Mouse (Mus musculus): ENCODE data around the gene Chrna9. TPM values are rescaled to one million over a fixed set of nuclear protein-coding genes. Genes with fewer than 3 reads are reported as not detected.

Chrna9 gene
- polyA plus RNA-seq, 1 experiment from 2014 or later = not detected

DNA sequence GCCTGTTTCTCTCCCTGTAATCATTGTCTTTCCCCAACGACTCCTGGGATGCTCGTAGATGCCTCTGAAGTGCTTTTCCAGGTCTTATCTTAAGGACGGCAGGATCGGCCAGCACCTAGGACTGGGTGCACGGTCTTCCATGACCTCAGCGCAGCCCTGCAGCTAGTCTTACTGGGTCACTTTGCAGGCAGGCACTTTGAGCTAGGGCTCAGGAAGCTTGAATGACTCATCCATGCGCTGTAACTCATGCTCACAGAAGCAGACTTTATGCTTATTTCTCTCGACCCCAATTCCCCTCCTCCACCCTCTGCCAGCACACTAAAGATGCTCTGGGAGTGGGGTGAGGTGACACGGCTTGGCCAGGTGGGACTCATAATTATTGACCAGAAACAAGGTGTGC lies 31.9 kb upstream of the Chrna9 start:
- no peak overlapping the region for H3K27ac ChIP-seq (ENCODE audit: low read depth, low read length)
- 89% methylated on average over 9 of the region's 9 CpGs for WGBS
- ATAC-seq = no peak
- no peak overlapping the region for H3K9ac ChIP-seq (ENCODE audit: low read depth, low read length)
- H3K36me3 ChIP-seq (ENCODE audit: control insufficient read depth, insufficient read depth) = no peaks in the 10 kb centered on the region
- no peaks in the 10 kb centered on the region for H3K27me3 ChIP-seq (replicated peaks; ENCODE audit: control insufficient read depth, insufficient read depth, low read length)
- H3K4me3 ChIP-seq (ENCODE audit: low read depth, low read length) = no peak overlapping the region
- no peak overlapping the region for H3K4me2 ChIP-seq (replicated peaks; ENCODE audit: low read depth)
- no peaks in the 10 kb centered on the region for H3K4me1 ChIP-seq (replicated peaks; ENCODE audit: control insufficient read depth, insufficient read depth, low read length)
- 0 out of 2 replicates have a peak, but pooled peaks cover 7% of the 10 kb centered on the region for H3K9me3 ChIP-seq (ENCODE audit: control insufficient read depth)
- TF ChIP-seq CTCF (IDR thresholded peaks at IDR 0.05; ENCODE audit: low read depth) = no peak

DNA sequence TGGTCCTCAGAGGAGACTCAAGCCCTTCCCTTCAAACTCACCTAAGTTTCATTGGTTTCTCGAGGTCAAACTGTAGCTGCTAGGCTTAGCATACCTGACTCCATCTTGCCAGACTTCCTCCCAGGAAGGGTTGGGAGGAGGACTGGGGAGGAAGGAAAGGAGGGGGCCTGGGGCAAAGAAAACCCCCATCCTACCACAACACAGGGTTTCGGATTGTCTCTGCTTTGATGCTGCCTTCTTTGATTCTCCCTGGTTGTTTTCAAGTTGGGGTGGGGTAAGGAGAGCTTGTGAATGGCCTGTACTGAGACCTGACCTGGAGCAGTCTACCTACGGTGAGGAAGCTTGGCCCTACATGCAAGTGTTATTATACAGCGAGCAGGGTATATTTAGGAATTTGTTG lies 30.2 kb upstream of the Chrna9 start:
- Histone ChIP-seq H3K9me3 (ENCODE audit: control insufficient read depth) (0 out of 2 replicates have a peak, but pooled peaks cover 7% of the 10 kb centered on the region), H3K27me3 (replicated peaks; ENCODE audit: control insufficient read depth, insufficient read depth, low read length) (no peaks in the 10 kb centered on the region), H3K4me2 (replicated peaks; ENCODE audit: low read depth) (no peak overlapping the region), H3K4me1 (replicated peaks; ENCODE audit: control insufficient read depth, insufficient read depth, low read length) (no peaks in the 10 kb centered on the region), H3K4me3 (ENCODE audit: low read depth, low read length) (no peak overlapping the region), H3K36me3 (ENCODE audit: control insufficient read depth, insufficient read depth) (no peaks in the 10 kb centered on the region), H3K27ac (ENCODE audit: low read depth, low read length) (no peak overlapping the region), H3K9ac (ENCODE audit: low read depth, low read length) (no peak overlapping the region)
- no peak for TF ChIP-seq CTCF (IDR thresholded peaks at IDR 0.05; ENCODE audit: low read depth)
- WGBS = 91% methylated on average over 4 of the region's 4 CpGs
- no peak for ATAC-seq

- 65% methylated on average over 2 of the region's 2 CpGs for WGBS
- no peaks in the 10 kb centered on the region for H3K4me1 ChIP-seq (replicated peaks; ENCODE audit: control insufficient read depth, insufficient read depth, low read length)
Measured at GRCm38 (mm10) chr5:65908751-65909150, 26.0 kb upstream of the Chrna9 start.

GRCm38 (mm10) chr5:65909321-65909720 lies 25.4 kb upstream of the Chrna9 start:
- Histone ChIP-seq H3K27ac (ENCODE audit: low read depth, low read length) (no peak overlapping the region), H3K27me3 (replicated peaks; ENCODE audit: control insufficient read depth, insufficient read depth, low read length) (no peaks in the 10 kb centered on the region), H3K9ac (ENCODE audit: low read depth, low read length) (no peak overlapping the region), H3K4me2 (replicated peaks; ENCODE audit: low read depth) (no peak overlapping the region), H3K36me3 (ENCODE audit: control insufficient read depth, insufficient read depth) (no peaks in the 10 kb centered on the region), H3K9me3 (ENCODE audit: control insufficient read depth) (no peaks in the 10 kb centered on the region), H3K4me3 (ENCODE audit: low read depth, low read length) (no peak overlapping the region), H3K4me1 (replicated peaks; ENCODE audit: control insufficient read depth, insufficient read depth, low read length) (no peaks in the 10 kb centered on the region)
- 86% methylated on average over 4 of the region's 4 CpGs for whole genome bisulfite sequencing
- TF ChIP-seq CTCF (IDR thresholded peaks at IDR 0.05; ENCODE audit: low read depth) = no peak
- ATAC-seq = no peak

More at GRCm38 (mm10) chr5:65908751-65909150, 26.0 kb upstream of the Chrna9 start:
- TF ChIP-seq CTCF (IDR thresholded peaks at IDR 0.05; ENCODE audit: low read depth) = no peak
- Histone ChIP-seq H3K9ac (ENCODE audit: low read depth, low read length) (no peak overlapping the region), H3K9me3 (ENCODE audit: control insufficient read depth) (0 out of 2 replicates have a peak, but pooled peaks cover 2% of the 10 kb centered on the region), H3K4me3 (ENCODE audit: low read depth, low read length) (no peak overlapping the region), H3K27ac (ENCODE audit: low read depth, low read length) (no peak overlapping the region), H3K4me2 (replicated peaks; ENCODE audit: low read depth) (no peak overlapping the region), H3K36me3 (ENCODE audit: control insufficient read depth, insufficient read depth) (no peaks in the 10 kb centered on the region), H3K27me3 (replicated peaks; ENCODE audit: control insufficient read depth, insufficient read depth, low read length) (no peaks in the 10 kb centered on the region)
- no peak for ATAC-seq

GRCm38 (mm10) chr5:65910398-65910797 lies 24.3 kb upstream of the Chrna9 start:
- Histone ChIP-seq H3K27me3 (replicated peaks; ENCODE audit: control insufficient read depth, insufficient read depth, low read length) (no peaks in the 10 kb centered on the region), H3K4me3 (ENCODE audit: low read depth, low read length) (no peak overlapping the region), H3K4me1 (replicated peaks; ENCODE audit: control insufficient read depth, insufficient read depth, low read length) (no peaks in the 10 kb centered on the region), H3K4me2 (replicated peaks; ENCODE audit: low read depth) (no peak overlapping the region), H3K9me3 (ENCODE audit: control insufficient read depth) (no peaks in the 10 kb centered on the region), H3K36me3 (ENCODE audit: control insufficient read depth, insufficient read depth) (no peaks in the 10 kb centered on the region), H3K27ac (ENCODE audit: low read depth, low read length) (no peak overlapping the region), H3K9ac (ENCODE audit: low read depth, low read length) (no peak overlapping the region)
- no peak for ATAC-seq
- WGBS = 85% methylated on average over 4 of the region's 4 CpGs
- no peak for TF ChIP-seq CTCF (IDR thresholded peaks at IDR 0.05; ENCODE audit: low read depth)

- Histone ChIP-seq H3K9me3 (ENCODE audit: control insufficient read depth) (no peaks in the 10 kb centered on the region), H3K27me3 (replicated peaks; ENCODE audit: control insufficient read depth, insufficient read depth, low read length) (no peaks in the 10 kb centered on the region), H3K36me3 (ENCODE audit: control insufficient read depth, insufficient read depth) (no peaks in the 10 kb centered on the region), H3K9ac (ENCODE audit: low read depth, low read length) (no peak overlapping the region), H3K4me3 (ENCODE audit: low read depth, low read length) (no peak overlapping the region), H3K4me2 (replicated peaks; ENCODE audit: low read depth) (no peak overlapping the region), H3K4me1 (replicated peaks; ENCODE audit: control insufficient read depth, insufficient read depth, low read length) (no peaks in the 10 kb centered on the region), H3K27ac (ENCODE audit: low read depth, low read length) (no peak overlapping the region)
- 81% methylated on average over 7 of the region's 7 CpGs for WGBS
- TF ChIP-seq CTCF (IDR thresholded peaks at IDR 0.05; ENCODE audit: low read depth) = no peak
- ATAC-seq = no peak
Measured at GRCm38 (mm10) chr5:65911676-65912075, 23.0 kb upstream of the Chrna9 start.

DNA sequence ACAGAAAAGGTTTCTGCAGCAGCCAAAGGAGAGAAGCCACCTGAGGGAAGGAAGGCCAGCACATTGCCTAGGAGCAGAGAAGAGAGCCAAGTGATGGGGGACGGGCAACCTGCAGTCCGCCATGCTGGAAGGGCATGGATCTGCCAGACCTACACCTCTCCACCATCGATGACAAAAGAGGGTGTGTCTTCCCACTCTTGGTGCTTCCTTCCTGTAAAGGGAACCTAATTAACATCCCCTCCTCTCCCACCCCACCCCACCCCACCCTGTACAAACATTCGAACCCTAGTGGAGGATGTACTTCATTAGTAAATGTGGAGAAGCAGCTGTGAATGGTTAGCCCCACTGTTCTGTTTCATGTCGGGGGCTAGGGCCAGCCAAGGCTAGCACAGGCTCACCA lies 22.5 kb upstream of the Chrna9 start:
- Histone ChIP-seq H3K27me3 (replicated peaks; ENCODE audit: control insufficient read depth, insufficient read depth, low read length) (no peaks in the 10 kb centered on the region), H3K4me2 (replicated peaks; ENCODE audit: low read depth) (no peak overlapping the region), H3K9me3 (ENCODE audit: control insufficient read depth) (no peaks in the 10 kb centered on the region), H3K4me1 (replicated peaks; ENCODE audit: control insufficient read depth, insufficient read depth, low read length) (no peaks in the 10 kb centered on the region), H3K27ac (ENCODE audit: low read depth, low read length) (no peak overlapping the region), H3K4me3 (ENCODE audit: low read depth, low read length) (no peak overlapping the region), H3K9ac (ENCODE audit: low read depth, low read length) (no peak overlapping the region), H3K36me3 (ENCODE audit: control insufficient read depth, insufficient read depth) (no peaks in the 10 kb centered on the region)
- ATAC-seq = no peak
- 78% methylated on average over 5 of the region's 5 CpGs for WGBS
- no peak for TF ChIP-seq CTCF (IDR thresholded peaks at IDR 0.05; ENCODE audit: low read depth)

All from intestine, postnatal 0 days (tissue).